Mouse (Mus musculus): ENCODE results near the gene Itm2c. TPM values are rescaled to one million over a fixed set of nuclear protein-coding genes. Genes with fewer than 3 reads are reported as not detected.

Itm2c gene
- polyA plus RNA-seq (2012; rRNA removed): 136 and 141 TPM in 2 replicates

DNA sequence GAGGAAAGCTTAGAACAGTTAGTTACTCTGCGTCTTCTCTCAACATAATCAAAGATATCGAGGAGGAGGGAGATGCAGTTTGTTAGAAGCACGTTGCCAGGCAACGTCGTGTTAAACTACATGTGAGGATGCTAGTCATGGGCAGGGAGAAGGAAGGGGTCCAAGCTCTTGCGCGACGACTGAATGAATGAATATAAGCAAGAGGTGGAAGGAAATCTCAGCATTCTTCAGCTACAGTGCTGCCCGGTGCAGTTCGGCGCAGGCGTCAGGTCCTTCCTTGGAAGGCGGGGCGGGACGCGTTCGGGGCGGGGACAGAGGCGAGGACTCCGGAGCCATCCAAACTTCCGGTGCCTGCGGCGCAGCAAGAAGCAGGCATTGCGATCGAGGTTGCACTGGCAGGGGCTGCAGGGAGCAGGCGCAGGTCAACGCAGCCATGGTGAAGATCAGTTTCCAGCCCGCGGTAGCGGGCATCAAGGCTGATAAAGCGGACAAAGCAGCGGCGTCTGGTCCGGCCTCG, at the start of gene Itm2c:
Itm2c (plus strand) TSS at position 51 of the 517 bp plus-strand sequence.
- Histone ChIP-seq H3K27me3 (ENCODE audit: control insufficient read depth, insufficient read depth, low read length) (no peaks in the 10 kb centered on the region), H3K36me3 (ENCODE audit: control insufficient read depth, insufficient read depth, low read length) (no peaks in the 10 kb centered on the region), H3K4me3 (ENCODE audit: extremely low read depth, insufficient read depth, insufficient read length) (peak within 1 kb of the TSS; percentile 74), H3K4me1 (ENCODE audit: control insufficient read depth, insufficient read depth, insufficient read length) (peaks cover 6% of the 10 kb centered on the region; the same call in 1 of the 2 replicates), H3K27ac (ENCODE audit: insufficient read depth, low read length) (peak within 1 kb of the TSS; percentile 64)
- TF ChIP-seq POLR2A (IDR thresholded peaks at IDR 0.05; ENCODE audit: low read depth, low read length): peak; percentile 26; the same call in 1 of the 2 replicates
- TF ChIP-seq CTCF (IDR thresholded peaks at IDR 0.05; ENCODE audit: extremely low read depth, insufficient read depth, insufficient read length, insufficient replicate concordance): no peak
- 1% methylated on average over 34 of the region's 35 CpGs for WGBS
- DNase-seq (ENCODE audit: low read depth in 1 of 2, low spot score in 2 of 2): peak; percentile 26 to 71

DNA sequence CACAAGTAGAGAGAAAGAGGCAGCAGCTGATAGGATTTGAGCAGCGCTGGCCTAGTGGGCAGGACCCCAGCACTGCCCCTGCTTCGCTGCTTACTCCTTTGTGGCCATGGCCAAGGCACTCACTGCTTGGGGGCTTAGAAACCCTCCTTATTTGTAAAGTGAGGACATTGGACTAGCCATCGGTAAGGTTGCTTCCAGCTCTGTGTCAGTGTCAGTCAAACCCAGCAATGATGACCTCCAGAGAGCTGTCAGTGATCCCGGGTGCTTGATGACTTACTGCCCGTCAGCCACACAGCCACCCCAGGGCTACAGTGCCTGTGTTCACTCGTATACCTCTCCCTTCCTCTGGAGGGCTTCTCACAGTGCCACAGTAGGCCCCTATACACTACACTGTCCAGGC, 49.1 kb upstream of the Itm2c start:
- H3K27ac ChIP-seq (ENCODE audit: insufficient read depth, low read length): no peak overlapping the region
- no peak for DNase-seq (ENCODE audit: low read depth in 1 of 2, low spot score in 2 of 2)
- peaks cover 24% of the 10 kb centered on the region for H3K36me3 ChIP-seq (ENCODE audit: control insufficient read depth, insufficient read depth, low read length)
- TF ChIP-seq POLR2A (IDR thresholded peaks at IDR 0.05; ENCODE audit: low read depth, low read length): no peak
- TF ChIP-seq CTCF (IDR thresholded peaks at IDR 0.05; ENCODE audit: extremely low read depth, insufficient read depth, insufficient read length, insufficient replicate concordance): no peak
- 90% methylated on average over 6 of the region's 6 CpGs for WGBS
- H3K4me3 ChIP-seq (ENCODE audit: extremely low read depth, insufficient read depth, insufficient read length): no peak overlapping the region
- peaks cover 10% of the 10 kb centered on the region; the same call in 1 of the 2 replicates for H3K4me1 ChIP-seq (ENCODE audit: control insufficient read depth, insufficient read depth, insufficient read length)
- H3K27me3 ChIP-seq (ENCODE audit: control insufficient read depth, insufficient read depth, low read length): no peaks in the 10 kb centered on the region

DNA sequence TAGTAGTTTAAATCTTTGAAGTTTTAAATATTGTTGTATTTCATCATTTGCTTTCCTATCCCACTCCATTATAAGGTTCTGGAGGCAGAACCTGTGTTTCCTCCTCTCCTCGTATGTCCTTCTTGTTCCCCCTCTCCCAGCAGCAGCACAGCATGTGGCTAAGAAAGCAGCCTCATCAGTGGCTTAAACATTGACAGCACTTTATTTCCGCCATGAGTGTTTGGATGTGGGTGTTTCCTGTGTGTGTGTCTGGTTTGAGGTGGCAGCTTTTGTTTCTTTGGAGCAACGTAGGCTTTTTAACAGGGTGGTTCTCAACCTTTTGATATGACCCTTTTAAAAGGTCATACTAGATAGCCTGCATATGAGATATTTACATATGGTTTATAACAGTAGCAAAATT, 48.6 kb upstream of the Itm2c start:
- H3K36me3 ChIP-seq (ENCODE audit: control insufficient read depth, insufficient read depth, low read length): peaks cover 24% of the 10 kb centered on the region
- TF ChIP-seq POLR2A (IDR thresholded peaks at IDR 0.05; ENCODE audit: low read depth, low read length): no peak
- no peak for TF ChIP-seq CTCF (IDR thresholded peaks at IDR 0.05; ENCODE audit: extremely low read depth, insufficient read depth, insufficient read length, insufficient replicate concordance)
- H3K4me3 ChIP-seq (ENCODE audit: extremely low read depth, insufficient read depth, insufficient read length): no peak overlapping the region
- H3K27me3 ChIP-seq (ENCODE audit: control insufficient read depth, insufficient read depth, low read length): no peaks in the 10 kb centered on the region
- DNase-seq (ENCODE audit: low read depth in 1 of 2, low spot score in 2 of 2): no peak
- 71% methylated on average over 3 of the region's 3 CpGs for WGBS
- peaks cover 8% of the 10 kb centered on the region; the same call in 1 of the 2 replicates for H3K4me1 ChIP-seq (ENCODE audit: control insufficient read depth, insufficient read depth, insufficient read length)
- H3K27ac ChIP-seq (ENCODE audit: insufficient read depth, low read length): no peak overlapping the region

DNA sequence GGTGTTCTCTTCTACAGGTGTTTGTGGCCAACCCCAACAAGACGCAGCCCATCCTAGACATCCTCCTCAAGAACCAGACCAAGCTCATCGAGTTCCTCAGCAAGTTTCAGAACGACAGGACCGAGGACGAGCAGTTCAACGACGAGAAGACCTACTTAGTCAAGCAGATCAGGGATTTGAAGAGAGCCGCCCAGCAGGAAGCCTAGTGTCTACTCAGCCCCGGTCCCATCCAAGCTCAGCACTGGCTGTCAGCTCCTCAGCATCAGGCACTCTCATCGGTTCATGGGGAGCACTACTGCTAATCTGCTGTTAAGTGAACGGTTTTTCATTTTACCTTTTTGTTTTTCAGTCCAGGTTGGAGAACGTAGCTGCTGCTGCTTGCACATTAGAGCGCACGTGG, 45.1 kb upstream of the Itm2c start:
- Histone ChIP-seq H3K4me1 (ENCODE audit: control insufficient read depth, insufficient read depth, insufficient read length) (no peaks in the 10 kb centered on the region), H3K27me3 (ENCODE audit: control insufficient read depth, insufficient read depth, low read length) (no peaks in the 10 kb centered on the region), H3K27ac (ENCODE audit: insufficient read depth, low read length) (no peak overlapping the region), H3K36me3 (ENCODE audit: control insufficient read depth, insufficient read depth, low read length) (peaks cover 24% of the 10 kb centered on the region), H3K4me3 (ENCODE audit: extremely low read depth, insufficient read depth, insufficient read length) (no peak overlapping the region)
- no peak for DNase-seq (ENCODE audit: low read depth in 1 of 2, low spot score in 2 of 2)
- TF ChIP-seq CTCF (IDR thresholded peaks at IDR 0.05; ENCODE audit: extremely low read depth, insufficient read depth, insufficient read length, insufficient replicate concordance): no peak
- no peak for TF ChIP-seq POLR2A (IDR thresholded peaks at IDR 0.05; ENCODE audit: low read depth, low read length)
- WGBS: 93% methylated on average over 14 of the region's 14 CpGs

DNA sequence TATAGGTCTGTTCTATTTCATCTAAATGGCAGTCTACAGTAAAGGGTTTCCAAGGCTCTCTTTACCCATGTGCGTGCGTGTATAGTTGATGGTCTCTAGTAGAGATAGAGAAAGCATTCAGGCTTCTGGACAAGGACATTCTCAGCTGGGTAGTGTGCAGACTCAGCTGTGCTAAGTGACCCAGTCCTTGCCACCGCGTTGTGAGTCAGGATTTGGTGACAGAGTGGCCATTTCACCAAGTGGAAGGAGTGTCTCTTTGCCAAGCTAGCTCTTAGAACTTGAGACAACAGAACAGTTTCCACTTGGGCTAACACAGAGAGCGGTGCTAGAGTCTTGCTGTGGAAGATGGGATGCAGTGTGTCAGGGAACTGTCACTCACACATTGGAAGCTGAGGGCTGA, 43.2 kb upstream of the Itm2c start:
- WGBS: 95% methylated on average over 5 of the region's 5 CpGs
- Histone ChIP-seq H3K4me1 (ENCODE audit: control insufficient read depth, insufficient read depth, insufficient read length) (no peaks in the 10 kb centered on the region), H3K4me3 (ENCODE audit: extremely low read depth, insufficient read depth, insufficient read length) (no peak overlapping the region), H3K27me3 (ENCODE audit: control insufficient read depth, insufficient read depth, low read length) (no peaks in the 10 kb centered on the region), H3K27ac (ENCODE audit: insufficient read depth, low read length) (no peak overlapping the region), H3K36me3 (ENCODE audit: control insufficient read depth, insufficient read depth, low read length) (peaks cover 22% of the 10 kb centered on the region)
- no peak for DNase-seq (ENCODE audit: low read depth in 1 of 2, low spot score in 2 of 2)
- no peak for TF ChIP-seq CTCF (IDR thresholded peaks at IDR 0.05; ENCODE audit: extremely low read depth, insufficient read depth, insufficient read length, insufficient replicate concordance)
- no peak for TF ChIP-seq POLR2A (IDR thresholded peaks at IDR 0.05; ENCODE audit: low read depth, low read length)

DNA sequence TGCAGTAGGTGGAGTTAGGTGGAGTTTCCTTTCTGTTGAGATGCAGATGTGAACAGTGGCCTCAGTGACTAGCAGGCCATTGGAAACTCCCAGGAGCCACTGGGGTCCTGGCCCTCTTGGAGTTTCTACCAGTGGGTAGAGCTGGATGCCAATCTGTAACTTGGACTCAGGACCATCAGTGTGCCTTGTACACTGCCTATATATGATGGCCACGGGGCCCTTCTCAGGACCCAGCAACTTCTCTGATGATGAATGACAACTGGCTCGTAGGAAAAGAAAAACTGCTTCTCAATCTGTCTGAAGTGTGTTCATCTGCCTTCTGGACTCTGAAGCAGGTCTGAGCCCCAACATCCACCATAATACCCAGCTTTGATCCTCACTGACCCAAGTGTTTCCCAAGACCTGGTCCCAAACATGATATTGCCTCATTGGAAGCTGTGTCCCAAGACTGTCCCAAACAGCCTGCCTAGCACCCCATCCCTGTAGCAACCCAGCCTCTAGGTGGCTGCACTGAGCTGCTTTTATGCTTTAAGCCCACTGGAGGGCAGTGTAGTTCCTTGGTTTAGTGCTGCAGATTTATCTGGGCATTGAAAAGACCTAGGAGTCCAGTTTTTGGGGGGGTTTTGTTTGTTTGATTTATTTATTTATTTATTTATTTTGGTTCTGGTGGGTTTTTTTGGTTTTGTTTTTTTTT, 40.9 kb upstream of the Itm2c start:
- H3K27ac ChIP-seq (ENCODE audit: insufficient read depth, low read length): no peak overlapping the region
- no peak overlapping the region for H3K4me3 ChIP-seq (ENCODE audit: extremely low read depth, insufficient read depth, insufficient read length)
- no peaks in the 10 kb centered on the region for H3K4me1 ChIP-seq (ENCODE audit: control insufficient read depth, insufficient read depth, insufficient read length)
- WGBS: 73% methylated on average over 2 of the region's 2 CpGs
- TF ChIP-seq CTCF (IDR thresholded peaks at IDR 0.05; ENCODE audit: extremely low read depth, insufficient read depth, insufficient read length, insufficient replicate concordance) (peak; percentile 92; the same call in 1 of the 2 replicates), POLR2A (IDR thresholded peaks at IDR 0.05; ENCODE audit: low read depth, low read length) (no peak)
- peak; percentile 44 to 60 for DNase-seq (ENCODE audit: low read depth in 1 of 2, low spot score in 2 of 2)
- no peaks in the 10 kb centered on the region for H3K27me3 ChIP-seq (ENCODE audit: control insufficient read depth, insufficient read depth, low read length)
- peaks cover 14% of the 10 kb centered on the region for H3K36me3 ChIP-seq (ENCODE audit: control insufficient read depth, insufficient read depth, low read length)

DNA sequence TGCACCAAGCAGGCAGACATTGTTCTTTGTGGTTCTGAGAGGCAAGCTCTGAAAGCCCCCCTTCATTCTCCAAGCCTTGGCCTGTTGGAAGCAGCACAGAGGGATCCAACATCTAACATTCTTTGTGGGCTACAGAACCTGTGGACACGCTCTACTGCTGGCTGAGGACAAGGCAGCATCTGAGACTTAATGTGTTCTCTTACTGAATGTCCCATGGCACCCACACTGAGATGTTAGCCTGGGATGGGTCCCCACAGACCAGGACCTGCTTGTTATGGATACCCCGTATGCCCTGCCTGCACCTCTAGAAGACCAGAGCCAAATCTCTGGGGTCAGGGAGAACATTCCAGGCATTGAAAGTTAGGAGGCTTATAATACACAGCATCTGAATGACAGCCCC, 40.2 kb upstream of the Itm2c start:
- WGBS: 98% methylated on average over 2 of the region's 2 CpGs
- no peaks in the 10 kb centered on the region for H3K4me1 ChIP-seq (ENCODE audit: control insufficient read depth, insufficient read depth, insufficient read length)
- no peak overlapping the region for H3K27ac ChIP-seq (ENCODE audit: insufficient read depth, low read length)
- DNase-seq (ENCODE audit: low read depth in 1 of 2, low spot score in 2 of 2): no peak
- H3K4me3 ChIP-seq (ENCODE audit: extremely low read depth, insufficient read depth, insufficient read length): no peak overlapping the region
- H3K27me3 ChIP-seq (ENCODE audit: control insufficient read depth, insufficient read depth, low read length): no peaks in the 10 kb centered on the region
- no peak for TF ChIP-seq POLR2A (IDR thresholded peaks at IDR 0.05; ENCODE audit: low read depth, low read length)
- TF ChIP-seq CTCF (IDR thresholded peaks at IDR 0.05; ENCODE audit: extremely low read depth, insufficient read depth, insufficient read length, insufficient replicate concordance): no peak
- peaks cover 8% of the 10 kb centered on the region for H3K36me3 ChIP-seq (ENCODE audit: control insufficient read depth, insufficient read depth, low read length)

Measured in spleen, adult 2 months (tissue).